Mouse (Mus musculus): ENCODE results near the gene Brs3.
A peak's percentile ranks its signal among the peaks of the same experiment; 100 is the strongest.

Gene Brs3

GRCm38 (mm10) chrX:57042774-57043173 is at the start of gene Brs3:
Brs3 (plus strand) TSS chrX:57043074.
- DNase-seq (ENCODE audit: low spot score), result no peak

GRCm38 (mm10) chrX:57012891-57013290 is 30.0 kb upstream of the Brs3 start:
- no peak for DNase-seq (ENCODE audit: low spot score)

GRCm38 (mm10) chrX:57043869-57044268 is 995 bp downstream of the Brs3 start:
- DNase-seq (ENCODE audit: low spot score), result no peak

GRCm38 (mm10) chrX:57052848-57053173 is 9.9 kb downstream of the Brs3 start:
- no peak for DNase-seq (ENCODE audit: low spot score)

GRCm38 (mm10) chrX:57053174-57053992 is 10.5 kb downstream of the Brs3 start, which contains the start of gene Htatsf1:
Htatsf1 (plus strand) TSS chrX:57053583.
- DNase-seq (ENCODE audit: low spot score), result peak; percentile 70

GRCm38 (mm10) chrX:57053993-57054385 is 11.1 kb downstream of the Brs3 start:
- no peak for DNase-seq (ENCODE audit: low spot score)

GRCm38 (mm10) chrX:57081496-57081895 is 38.6 kb downstream of the Brs3 start:
- no peak for DNase-seq (ENCODE audit: low spot score)

- no peak for DNase-seq (ENCODE audit: low spot score)
Measured at GRCm38 (mm10) chrX:57087806-57088205, 44.9 kb downstream of the Brs3 start, which contains the start of gene Vgll1. Vgll1 (plus strand) TSS chrX:57088106.
